Mouse (Mus musculus): ENCODE measurements around the gene Anxa8.
A peak's percentile ranks its signal among the peaks of the same experiment; 100 is the strongest.

Anxa8 gene

DNA sequence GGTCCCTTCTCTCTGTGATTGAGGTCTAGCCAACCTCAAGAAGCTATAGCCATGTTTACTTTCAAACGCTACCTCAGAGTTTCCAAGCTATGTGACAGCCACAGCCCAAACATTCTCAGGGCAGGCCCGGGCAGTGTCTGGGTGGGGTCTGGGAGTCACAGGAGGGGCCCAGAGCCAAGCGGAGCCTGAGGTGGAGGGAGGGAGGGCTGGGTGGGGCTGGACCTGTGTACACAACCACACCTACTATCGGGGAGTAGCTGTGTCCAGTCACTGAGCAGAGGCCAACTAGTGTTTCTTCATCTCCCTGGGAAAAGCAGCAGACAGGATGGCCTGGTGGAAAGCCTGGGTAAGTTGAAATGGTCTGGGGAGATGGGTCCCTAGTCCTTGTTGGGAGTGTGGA is at the start of gene Anxa8:
TSS of gene Anxa8 (plus strand) at position 251 of the 400 bp plus-strand sequence.
- no peak for DNase-seq (ENCODE audit: low read depth)

GRCm38 (mm10) chr14:34041241-34041640 is 44.5 kb upstream of the Anxa8 start:
- no peak for DNase-seq (ENCODE audit: low read depth)

DNA sequence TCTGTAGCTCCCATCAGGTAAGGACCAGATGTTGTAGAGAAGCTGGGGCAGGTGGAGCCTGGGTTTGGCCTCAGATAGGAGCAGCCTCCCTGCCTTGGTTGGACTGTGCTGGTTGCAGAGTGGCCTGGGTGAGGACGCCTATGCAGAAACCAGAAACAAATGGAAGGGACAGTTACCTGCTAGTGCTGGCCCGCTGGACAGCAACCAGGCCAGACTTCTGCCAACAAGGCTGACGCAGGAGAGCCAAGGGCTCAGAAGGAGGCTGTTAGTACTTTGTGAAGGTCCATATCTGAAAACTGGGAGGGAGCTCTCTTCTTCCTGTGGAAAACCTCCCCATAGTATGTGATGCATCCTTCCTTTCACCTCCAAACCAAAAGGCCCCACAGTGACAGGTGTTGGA is 42.4 kb upstream of the Anxa8 start:
- no peak for DNase-seq (ENCODE audit: low read depth)

GRCm38 (mm10) chr14:34050101-34050779 is 35.5 kb upstream of the Anxa8 start:
- no peak for DNase-seq (ENCODE audit: low read depth)

GRCm38 (mm10) chr14:34052516-34052915 is 33.3 kb upstream of the Anxa8 start, which contains the start of gene Antxrl:
TSS of gene Antxrl (plus strand) at chr14:34052707.
- DNase-seq (ENCODE audit: low read depth): no peak

- no peak for DNase-seq (ENCODE audit: low read depth)
Measured at GRCm38 (mm10) chr14:34071665-34072064, 14.1 kb upstream of the Anxa8 start.

GRCm38 (mm10) chr14:34075346-34075745 is 10.4 kb upstream of the Anxa8 start:
- DNase-seq (ENCODE audit: low read depth): no peak

DNA sequence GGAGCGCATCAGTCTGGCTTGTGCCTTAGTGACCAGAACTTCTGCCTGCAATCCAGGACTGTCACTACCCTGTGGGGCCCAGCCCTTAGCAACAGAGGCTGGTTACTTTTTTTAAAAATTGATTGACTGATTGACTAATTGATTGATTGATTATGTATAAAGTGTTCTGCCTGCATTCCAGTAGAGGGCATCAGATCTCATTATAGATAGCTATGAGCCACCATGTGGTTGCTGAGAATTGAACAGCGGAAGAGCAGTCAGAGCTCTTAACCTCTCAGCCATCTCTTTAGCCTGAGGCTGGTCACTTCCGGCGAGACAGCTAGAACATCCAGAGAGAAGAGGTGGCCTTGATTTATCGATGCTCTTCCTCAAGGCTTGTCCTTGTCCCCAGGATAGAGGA is 8.6 kb upstream of the Anxa8 start:
- DNase-seq (ENCODE audit: low read depth): no peak

DNA sequence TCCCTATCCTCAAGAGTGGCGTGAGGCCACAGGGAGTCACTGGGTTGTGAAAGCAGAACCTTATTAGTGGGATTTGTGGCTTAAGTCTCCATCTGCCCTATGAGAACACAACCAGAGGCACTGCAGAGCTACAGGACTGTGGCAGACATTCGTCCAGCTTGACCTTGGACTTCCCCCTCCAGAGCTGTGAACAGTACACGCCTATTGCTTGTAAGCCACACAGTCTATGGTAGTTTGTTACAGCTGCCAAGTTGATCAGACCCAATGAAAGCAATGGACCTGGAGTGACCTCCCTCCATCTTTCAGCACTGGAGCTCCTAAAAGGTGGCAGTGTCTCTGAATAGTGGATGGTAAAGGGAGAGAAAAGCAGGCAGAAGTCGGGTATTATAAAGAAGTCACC is 7.5 kb upstream of the Anxa8 start:
- DNase-seq (ENCODE audit: low read depth): no peak

DNA sequence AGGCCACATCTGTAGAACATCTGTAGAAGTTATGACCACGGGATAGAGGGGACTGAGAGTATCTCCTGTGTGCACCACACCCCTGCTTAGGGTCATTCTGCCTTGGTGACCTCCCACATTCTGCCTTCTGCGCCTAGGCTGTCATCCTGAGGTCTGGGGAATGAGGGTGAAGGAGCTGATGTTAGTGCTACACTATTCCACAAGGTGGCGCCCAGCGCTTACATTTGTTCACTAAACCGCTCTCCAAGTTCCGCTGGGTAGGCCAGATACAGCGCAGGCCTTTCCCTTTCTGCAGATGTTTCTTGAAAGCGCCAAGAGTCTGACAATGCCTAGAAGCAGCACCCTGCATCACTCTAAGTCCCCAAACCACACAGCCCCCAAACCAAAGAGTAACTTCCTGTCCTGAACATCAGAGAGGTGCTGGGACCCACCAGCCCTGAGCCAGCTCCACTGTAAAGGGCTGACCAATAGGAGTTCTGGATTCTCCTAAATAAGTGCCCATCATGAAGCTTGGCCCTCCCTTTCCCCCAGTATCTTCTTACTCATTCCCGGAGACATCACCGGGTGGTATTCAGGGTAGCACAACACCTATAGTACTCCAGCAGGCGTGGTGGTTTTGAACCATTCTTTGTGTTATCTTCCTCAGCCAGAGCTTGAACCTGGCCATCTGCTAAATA is 5.3 kb upstream of the Anxa8 start:
- peak; percentile 63 for DNase-seq (ENCODE audit: low read depth)

DNA sequence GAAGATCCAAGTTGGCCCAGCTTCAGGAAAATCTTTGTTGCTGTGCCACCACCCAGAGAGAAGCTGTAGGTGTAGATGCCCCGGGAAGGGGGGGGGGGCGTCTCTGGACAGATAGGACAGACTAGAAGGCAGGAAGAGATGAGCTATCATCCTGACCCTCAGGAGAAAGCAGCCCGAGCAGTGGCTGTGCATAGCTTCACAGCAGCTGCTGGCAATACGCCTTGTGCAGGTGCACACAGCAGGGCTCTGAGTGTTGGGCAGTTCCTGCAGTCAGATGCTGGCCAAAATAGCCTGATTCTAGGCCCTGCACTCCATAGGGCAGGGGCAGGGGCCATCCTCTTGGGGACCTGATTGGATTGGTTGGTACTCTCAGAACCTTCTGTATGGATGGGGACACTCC is 1.0 kb downstream of the Anxa8 start:
- no peak for DNase-seq (ENCODE audit: low read depth)

DNA sequence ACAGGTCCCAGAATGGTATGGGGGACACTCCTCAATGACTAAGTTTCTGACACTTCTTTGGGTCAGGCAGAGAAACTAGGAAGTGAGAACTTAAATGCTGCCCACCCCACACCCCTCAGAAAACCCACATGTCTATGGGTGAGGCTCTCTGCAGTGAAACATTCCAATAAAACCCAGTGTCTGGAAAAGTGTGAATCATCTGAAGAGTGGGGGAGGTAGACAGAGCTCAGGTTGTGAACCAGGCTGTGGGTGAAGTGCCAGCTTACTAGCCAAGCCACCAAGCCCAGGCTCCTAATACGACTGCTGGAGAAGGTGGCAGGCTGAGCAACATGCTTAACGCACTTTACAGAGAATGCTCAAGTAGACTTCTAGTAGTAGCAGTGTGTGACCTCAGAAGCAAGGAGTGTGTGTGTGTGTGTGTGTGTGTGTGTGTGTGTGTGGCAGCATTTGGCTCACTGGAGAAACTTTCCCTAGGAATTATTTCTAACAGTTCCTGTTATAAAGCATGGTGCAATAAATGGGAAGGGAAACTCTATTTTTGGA is 2.1 kb downstream of the Anxa8 start:
- no peak for DNase-seq (ENCODE audit: low read depth)

- no peak for DNase-seq (ENCODE audit: low read depth)
Measured at GRCm38 (mm10) chr14:34089796-34090195, 4.0 kb downstream of the Anxa8 start.

GRCm38 (mm10) chr14:34091475-34091874 is 5.7 kb downstream of the Anxa8 start:
- DNase-seq (ENCODE audit: low read depth): no peak

DNA sequence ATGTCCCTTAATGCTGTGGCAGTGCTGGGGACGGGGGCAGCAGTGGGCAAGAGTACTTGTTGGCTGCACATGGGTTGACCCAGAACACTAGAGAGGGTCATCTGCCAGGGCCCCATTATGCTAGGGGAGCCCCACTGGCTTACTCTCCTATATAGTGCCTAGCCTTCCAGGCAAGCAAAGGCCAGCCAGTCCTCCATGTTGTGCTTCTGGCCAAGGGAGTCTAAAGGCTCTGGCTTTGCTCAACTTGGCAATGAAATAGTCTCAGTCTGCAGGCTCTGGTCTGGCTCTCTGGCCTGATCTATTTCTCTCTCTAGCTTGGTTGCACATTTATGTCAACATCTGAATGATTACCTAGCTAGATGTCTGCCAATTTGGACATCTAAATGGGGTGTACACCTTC is 7.1 kb downstream of the Anxa8 start:
- DNase-seq (ENCODE audit: low read depth): no peak

DNA sequence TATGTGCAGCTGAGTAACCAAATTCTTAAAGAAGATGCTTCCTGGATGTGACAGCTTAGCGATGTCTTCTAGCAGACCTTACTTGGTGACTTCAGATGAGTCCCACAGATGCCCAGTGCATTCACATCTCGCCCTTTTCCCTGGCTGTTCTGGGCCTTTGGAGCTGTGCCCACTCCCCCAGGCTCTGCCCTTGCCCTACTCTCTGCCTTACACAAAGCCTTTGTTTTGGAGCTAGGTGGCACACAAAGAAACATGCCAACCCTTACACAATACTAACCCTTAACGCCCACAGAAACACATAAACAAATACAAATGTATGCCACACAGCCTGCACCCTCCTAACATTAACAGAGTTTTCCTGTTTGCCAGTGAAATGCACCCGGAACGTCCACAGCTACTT is 10.4 kb downstream of the Anxa8 start:
- DNase-seq (ENCODE audit: low read depth): no peak

- DNase-seq (ENCODE audit: low read depth): no peak
Measured at GRCm38 (mm10) chr14:34102601-34103000, 16.8 kb downstream of the Anxa8 start, which contains the start of gene A630023A22Rik. TSS of gene A630023A22Rik (minus strand) at chr14:34102754.

DNA sequence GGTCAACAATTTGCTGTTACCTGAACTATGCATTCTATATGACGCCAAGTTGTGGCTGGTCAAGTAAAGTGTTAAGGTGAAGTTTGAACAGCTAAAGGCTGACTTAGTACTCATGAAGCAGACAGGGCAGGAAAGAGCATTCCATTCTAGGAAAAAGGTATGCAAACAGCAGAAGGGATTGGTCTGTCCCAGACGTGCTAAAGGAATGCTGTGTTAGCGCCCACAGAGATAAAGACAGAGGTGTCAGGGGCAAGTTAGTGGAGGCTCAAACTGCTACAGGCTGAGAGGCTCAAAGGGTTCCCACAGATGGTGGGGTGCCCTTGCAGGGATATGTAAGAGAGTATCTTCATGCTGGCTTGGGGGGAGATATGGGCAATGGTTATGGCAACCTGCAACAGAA is 18.1 kb downstream of the Anxa8 start:
- no peak for DNase-seq (ENCODE audit: low read depth)

DNA sequence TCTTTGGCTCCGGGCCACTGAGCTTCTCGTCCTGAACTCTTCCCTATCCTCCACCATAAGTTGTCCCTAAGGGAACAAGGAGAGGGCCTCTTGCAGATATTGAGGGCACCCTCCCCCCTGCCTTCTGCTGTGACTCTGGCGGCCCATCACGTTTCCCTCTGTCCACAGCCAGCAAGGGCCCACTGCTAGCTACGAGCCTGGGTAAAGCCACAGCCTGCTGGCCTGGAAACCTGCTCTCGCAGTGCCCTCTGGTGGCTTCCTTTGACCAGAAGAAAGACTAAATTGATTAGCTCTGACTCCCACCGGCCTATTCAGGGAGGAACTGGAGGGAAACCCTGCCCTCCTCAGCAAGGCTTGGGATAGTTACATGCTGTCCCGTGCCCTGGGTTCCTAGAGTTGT is 19.1 kb downstream of the Anxa8 start:
- DNase-seq (ENCODE audit: low read depth): peak; percentile 23

GRCm38 (mm10) chr14:34106389-34107062 is 20.7 kb downstream of the Anxa8 start:
- DNase-seq (ENCODE audit: low read depth): no peak

- no peak for DNase-seq (ENCODE audit: low read depth)
Measured at GRCm38 (mm10) chr14:34107594-34107993, 21.8 kb downstream of the Anxa8 start.

DNA sequence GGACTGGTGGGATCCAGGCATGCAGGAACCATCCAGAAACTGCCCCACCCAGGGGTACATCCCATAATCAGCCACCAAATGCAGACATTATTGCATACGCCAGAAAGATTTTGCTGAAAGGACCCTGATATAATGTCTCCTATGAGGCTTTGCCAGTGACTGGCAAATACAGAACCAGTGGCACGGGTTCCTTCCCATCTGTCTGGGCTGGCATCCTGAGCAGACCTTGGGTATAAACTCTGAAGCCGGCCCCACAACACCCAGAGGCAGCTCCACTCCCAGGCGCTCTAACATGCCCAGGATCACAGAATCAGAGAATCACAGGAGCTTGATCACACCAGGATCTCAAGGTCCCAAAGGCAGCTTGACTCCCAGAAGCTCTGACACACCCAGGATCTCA is 28.5 kb downstream of the Anxa8 start:
- DNase-seq (ENCODE audit: low read depth): no peak

Data from c-Kit-positive CD71-negative TER-119-negative erythroid progenitor cells, embryonic 14.5 days (primary cell).